Comparison of ENCODE assay signal across 9 mouse cellular contexts in the genomic region with DNA sequence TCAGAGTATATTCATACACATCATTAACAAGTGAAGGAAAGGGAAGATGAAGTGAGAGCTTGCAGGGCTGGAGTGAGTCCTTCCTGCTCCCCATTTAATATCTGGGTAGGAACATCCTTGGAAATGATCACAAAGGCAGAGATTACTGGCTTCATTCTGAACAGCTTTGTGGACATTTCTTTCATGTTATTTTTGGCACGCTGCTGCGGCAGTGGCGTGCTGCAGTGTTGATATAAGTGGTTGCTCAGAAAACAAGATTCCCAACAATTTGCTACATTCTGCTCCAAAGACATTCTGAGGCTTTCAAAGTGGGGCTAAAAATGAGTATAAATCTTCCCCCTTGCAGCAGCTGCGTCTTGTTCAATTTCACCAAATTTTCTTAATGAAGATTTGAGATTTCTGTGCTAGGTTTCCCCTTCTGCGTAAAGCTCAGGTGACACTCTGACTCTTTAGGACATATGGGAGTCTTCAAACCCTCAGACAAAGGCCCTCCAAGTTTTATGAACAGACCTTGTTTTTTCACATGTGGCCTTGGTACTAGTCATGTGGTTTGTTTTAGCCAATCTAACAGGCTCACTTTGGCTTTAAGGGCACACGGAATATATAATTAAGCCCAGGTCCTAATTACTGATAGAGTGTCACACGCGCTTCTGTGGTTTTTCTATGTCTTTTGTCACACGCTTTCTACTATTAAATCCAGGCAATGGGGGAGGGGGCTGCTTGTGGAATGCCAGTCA.
A peak's percentile ranks its signal among the peaks of the same experiment; 100 is the strongest.
DNase-seq lines count a peak whose midpoint lies in the region; ATAC-seq and TF ChIP-seq lines count a peak whose summit lies in the region.
"Had no signal": no experiment of that assay in that cellular context is flagged by ENCODE, and none has a peak within 500 bp of the region (broad histone marks: within the 10 kb centered on the region; RNA-seq: fewer than 3 reads in every experiment).

No protein-coding gene starts in this region.

- peaks cover 16% of the 10 kb centered on the region for H3K4me1 ChIP-seq in forebrain, embryonic 16.5 days (replicated peaks; ENCODE audit: control insufficient read depth, insufficient read depth, low read length)
- H3K4me1 ChIP-seq in limb, embryonic 11.5 days (ENCODE audit: control insufficient read depth, insufficient read depth, low read length): no peaks in the 10 kb centered on the region
- no peaks in the 10 kb centered on the region for H3K4me1 ChIP-seq in thymus, adult 2 months (replicated peaks; ENCODE audit: control insufficient read depth, insufficient read depth, low read length)
- H3K4me1 ChIP-seq: liver, embryonic 15.5 days had no signal

- 21% methylated on average over 9 of the region's 9 CpGs for WGBS in forebrain, embryonic 16.5 days
- WGBS in limb, embryonic 11.5 days: 53% methylated on average over 9 of the region's 9 CpGs
- WGBS in thymus, adult 2 months: 93% methylated on average over 9 of the region's 9 CpGs

- intact Hi-C loops in heart, postnatal 25 days (cut with DNase I): no loop called here

- no peak overlapping the region for H3K4me3 ChIP-seq in forebrain, embryonic 16.5 days (replicated peaks; ENCODE audit: low read length)
- H3K4me3 ChIP-seq in limb, embryonic 11.5 days (ENCODE audit: low read depth, low read length): no peak overlapping the region
- H3K4me3 ChIP-seq in thymus, adult 2 months (ENCODE audit: control insufficient read depth, insufficient read depth, low read length): no peak overlapping the region
- H3K4me3 ChIP-seq: liver, embryonic 15.5 days had no signal

- H3K4me2 ChIP-seq in forebrain, embryonic 16.5 days (ENCODE audit: low read length): no peak overlapping the region
- no peak overlapping the region for H3K4me2 ChIP-seq in limb, embryonic 11.5 days (ENCODE audit: low read depth, severe bottlenecking)
- H3K4me2 ChIP-seq: liver, embryonic 15.5 days had no signal

- peak; percentile 50 for ATAC-seq in forebrain, embryonic 16.5 days
- no peak for ATAC-seq in limb, embryonic 11.5 days (ENCODE audit: insufficient number of reproducible peaks, low FRiP score, low TSS enrichment, low read depth)
- ATAC-seq in cerebellum, adult (ENCODE audit: insufficient number of reproducible peaks, low FRiP score, low TSS enrichment): no peak

- no peaks in the 10 kb centered on the region for H3K27me3 ChIP-seq in forebrain, embryonic 16.5 days (replicated peaks; ENCODE audit: control insufficient read depth, insufficient read depth, low read length)
- no peaks in the 10 kb centered on the region for H3K27me3 ChIP-seq in limb, embryonic 11.5 days (ENCODE audit: control insufficient read depth, insufficient read depth, low read length)
- no peaks in the 10 kb centered on the region for H3K27me3 ChIP-seq in thymus, adult 2 months (ENCODE audit: control insufficient read depth, insufficient read depth, low read length)
- H3K27me3 ChIP-seq: liver, embryonic 15.5 days had no signal

- peak overlapping the region; percentile 62 for H3K27ac ChIP-seq in forebrain, embryonic 16.5 days (ENCODE audit: low read length)
- no peak overlapping the region for H3K27ac ChIP-seq in limb, embryonic 11.5 days (replicated peaks; ENCODE audit: low read depth, low read length)
- H3K27ac ChIP-seq in thymus, adult 2 months (ENCODE audit: control insufficient read depth, insufficient read depth, low read length): no peak overlapping the region
- H3K27ac ChIP-seq: liver, embryonic 15.5 days had no signal

- H3K9ac ChIP-seq in forebrain, embryonic 16.5 days (replicated peaks; ENCODE audit: low read depth, low read length): no peak overlapping the region
- no peak overlapping the region for H3K9ac ChIP-seq in limb, embryonic 11.5 days (ENCODE audit: low read length)
- H3K9ac ChIP-seq: liver, embryonic 15.5 days had no signal

- TF ChIP-seq POLR2A in thymus, adult 2 months (IDR thresholded peaks at IDR 0.05; ENCODE audit: control insufficient read depth, extremely low read depth, insufficient read depth, low read length, poor library complexity): no peak

- DNase-seq in heart, adult 8-10 months (ENCODE audit: low spot score): peak; percentile 2
- DNase-seq in heart, postnatal 25 days (ENCODE audit: low spot score): no peak
- DNase-seq in NIH3T3 (ENCODE audit: low read depth): peak; percentile 91
- peak; percentile 38 for DNase-seq in limb, embryonic 11.5 days (ENCODE audit: low spot score)
- no peak for DNase-seq in thymus, postnatal 0 days (ENCODE audit: low spot score)
- no peak for DNase-seq in thymus, adult 2 months

- H3K9me3 ChIP-seq in forebrain, embryonic 16.5 days (ENCODE audit: control insufficient read depth, low read length): no peaks in the 10 kb centered on the region
- no peaks in the 10 kb centered on the region for H3K9me3 ChIP-seq in limb, embryonic 11.5 days (ENCODE audit: control insufficient read depth, low read length)
- H3K9me3 ChIP-seq: liver, embryonic 15.5 days had no signal

- no peak for TF ChIP-seq CTCF in thymus, adult 2 months (IDR thresholded peaks at IDR 0.05; ENCODE audit: borderline replicate concordance, control insufficient read depth, extremely low read depth, insufficient read depth, low read length, poor library complexity)

- no peaks in the 10 kb centered on the region for H3K36me3 ChIP-seq in forebrain, embryonic 16.5 days (ENCODE audit: control insufficient read depth, insufficient read depth)
- no peaks in the 10 kb centered on the region for H3K36me3 ChIP-seq in limb, embryonic 11.5 days (ENCODE audit: control insufficient read depth, insufficient read depth, low read length)
- H3K36me3 ChIP-seq in thymus, adult 2 months (ENCODE audit: control insufficient read depth, insufficient read depth, low read length): no peaks in the 10 kb centered on the region
- H3K36me3 ChIP-seq: liver, embryonic 15.5 days had no signal

Comparison
In these comparisons a context has a peak if more than half of its experiments do, and no peak if none do; other contexts are left out.
1. DNase-seq: peak in heart, adult 8-10 months (single experiment), NIH3T3 (single experiment) and limb, embryonic 11.5 days (single experiment); none in heart, postnatal 25 days (single experiment), thymus, postnatal 0 days (single experiment) and thymus, adult 2 months (single experiment).